Mouse (Mus musculus) liver, adult 2 months (tissue): ENCODE results near the gene Mef2a.

Source experiments
- CTCF ChIP-seq: fragments of 200-500 bp; IDR thresholded peaks from 2 replicates; pipeline ENCODE4 v1.5.1; 2011; ENCODE audit warnings: low read depth, low read length, control low read depth
- POLR2A ChIP-seq: fragments of 200-500 bp; IDR thresholded peaks from 2 replicates; pipeline ENCODE4 v1.6.1; 2011; ENCODE audit warnings: low read length, control low read depth; ENCODE audit not compliant: insufficient read depth; ENCODE audit errors: extremely low read depth

GRCm38 (mm10) chr7:67211971-67212370 is 160.7 kb downstream of the Mef2a start:
- TF ChIP-seq CTCF = no peak
- TF ChIP-seq POLR2A = no peak
